Mouse (Mus musculus) megakaryocyte, embryonic 14.5 days (primary cell): ENCODE results near the gene Lancl3.

Experiments
- FLI1 ChIP-seq: IDR thresholded peaks from 2 replicates; pipeline ENCODE4 v1.6.1; 2012; ENCODE audit warnings: low read length, inconsistent platforms, mixed read lengths
- GATA1 ChIP-seq: IDR thresholded peaks from 3 replicates; pipeline ENCODE4 v1.6.1; 2012; ENCODE audit warnings: mixed read lengths, low read length, inconsistent platforms, borderline replicate concordance

DNA sequence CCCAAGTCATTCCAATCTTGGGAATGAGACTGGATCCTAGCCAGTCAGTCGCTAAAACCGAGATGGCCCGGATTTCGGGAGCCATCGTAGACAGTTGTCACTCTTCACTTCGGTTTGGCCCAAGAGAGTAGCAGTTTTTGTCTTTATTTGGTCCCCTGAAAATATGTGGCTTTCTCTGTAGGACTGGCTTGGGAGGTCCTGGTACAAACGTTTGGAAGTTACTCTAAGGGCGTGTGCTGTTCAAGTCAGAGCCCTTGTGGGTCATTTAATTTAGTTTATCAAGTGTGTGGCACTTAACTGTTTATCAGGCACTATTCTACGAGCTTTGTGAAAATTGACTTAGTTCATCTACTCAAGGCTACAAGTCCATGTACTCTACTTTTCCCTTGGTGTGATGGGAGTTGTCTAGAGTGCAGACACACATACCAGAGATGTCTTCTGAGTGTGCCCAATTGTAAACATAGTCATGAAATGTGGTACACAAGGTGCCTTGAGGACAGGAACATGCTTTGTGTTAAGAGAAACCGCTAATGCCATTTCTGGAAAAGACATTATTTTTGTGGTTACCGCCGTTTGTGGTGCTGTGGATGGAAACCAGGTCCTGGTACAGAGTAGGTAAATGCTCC lies 73.8 kb downstream of the Lancl3 start:
- TF ChIP-seq GATA1 (no peak), FLI1 (no peak)
